Mouse (Mus musculus): ENCODE data around the gene Tfcp2l1. TPM values are rescaled to one million over a fixed set of nuclear protein-coding genes. Genes with fewer than 3 reads are reported as not detected.

Gene Tfcp2l1
- total and polyA plus RNA-seq, 3 experiments, result not detected

- no peak for DNase-seq (ENCODE audit: low read depth, low spot score)
- Histone ChIP-seq H3K36me3 (ENCODE audit: control insufficient read depth in 1 of 2, insufficient read depth in 2 of 2, low read length in 2 of 2) (no peaks in the 10 kb centered on the region), H3K9me3 (replicated peaks; ENCODE audit: insufficient read depth, low read length) (no peaks in the 10 kb centered on the region), H3K4me3 (ENCODE audit: control insufficient read depth in 1 of 2, insufficient read depth in 1 of 2, low read depth in 2 of 2, low read length in 2 of 2) (no peak overlapping the region), H3K79me2 (ENCODE audit: control insufficient read depth, insufficient read depth, low read length, poor library complexity) (no peaks in the 10 kb centered on the region), H3K27me3 (ENCODE audit: control insufficient read depth in 1 of 2, insufficient read depth in 2 of 2, low read length in 2 of 2) (no peaks in the 10 kb centered on the region), H3K4me1 (ENCODE audit: control insufficient read depth in 1 of 2, insufficient read depth in 2 of 2, low read length in 2 of 2) (no peaks in the 10 kb centered on the region), H3K27ac (ENCODE audit: control insufficient read depth, low read depth, low read length) (no peak overlapping the region), H3K9ac (ENCODE audit: control insufficient read depth, low read depth, low read length, poor library complexity, severe bottlenecking) (no peak overlapping the region)
- no peak for TF ChIP-seq CHD1 (IDR thresholded peaks at IDR 0.05; ENCODE audit: low read depth, low read length)
- TF ChIP-seq USF2 (IDR thresholded peaks at IDR 0.05; ENCODE audit: borderline replicate concordance in 1 of 2, insufficient read depth in 1 of 2, low read depth in 1 of 2, low read length in 2 of 2), result no peak
- no peak for TF ChIP-seq POLR2A (IDR thresholded peaks at IDR 0.05; ENCODE audit: control insufficient read depth in 1 of 2, insufficient read depth in 1 of 2, low read depth in 1 of 2, low read length in 2 of 2, poor library complexity in 1 of 2)
- TF ChIP-seq RAD21 (IDR thresholded peaks at IDR 0.05; ENCODE audit: low read depth, low read length), result no peak
- TF ChIP-seq ZKSCAN1 (IDR thresholded peaks at IDR 0.05; ENCODE audit: low read depth, low read length), result no peak
- no peak for TF ChIP-seq ETS1 (IDR thresholded peaks at IDR 0.05; ENCODE audit: low read depth, low read length)
- TF ChIP-seq CTCF (IDR thresholded peaks at IDR 0.05 in 2 of 3, conservative IDR thresholded peaks at IDR 0.05 in 1 of 3; ENCODE audit: control insufficient read depth in 1 of 3, insufficient read depth in 1 of 3, low read depth in 2 of 3, low read length in 3 of 3, poor library complexity in 1 of 3, severe bottlenecking in 1 of 3), result no peak
- no peak for TF ChIP-seq ZC3H11A (IDR thresholded peaks at IDR 0.05; ENCODE audit: low read depth, low read length)
- no peak for TF ChIP-seq POLR2AphosphoS2 (IDR thresholded peaks at IDR 0.05; ENCODE audit: low read length)
- no peak for TF ChIP-seq MAZ (IDR thresholded peaks at IDR 0.05; ENCODE audit: low read depth, low read length)
- no peak for TF ChIP-seq GABPA (IDR thresholded peaks at IDR 0.05; ENCODE audit: low read depth, low read length)
- TF ChIP-seq GATA1 (IDR thresholded peaks at IDR 0.05; ENCODE audit: low read depth, low read length), result no peak
- TF ChIP-seq RCOR1 (IDR thresholded peaks at IDR 0.05; ENCODE audit: low read depth, low read length), result no peak
- no peak for TF ChIP-seq HCFC1 (IDR thresholded peaks at IDR 0.05; ENCODE audit: low read depth, low read length)
- no peak for TF ChIP-seq ZNF384 (IDR thresholded peaks at IDR 0.05; ENCODE audit: low read depth, low read length)
- TF ChIP-seq MXI1 (IDR thresholded peaks at IDR 0.05; ENCODE audit: low read depth, low read length), result no peak
- no peak for TF ChIP-seq CHD2 (IDR thresholded peaks at IDR 0.05; ENCODE audit: low read length)
- TF ChIP-seq MEF2A (IDR thresholded peaks at IDR 0.05; ENCODE audit: extremely low read depth, insufficient replicate concordance, low read depth, low read length, poor library complexity, severe bottlenecking), result no peak
- no peak for TF ChIP-seq BHLHE40 (IDR thresholded peaks at IDR 0.05; ENCODE audit: borderline replicate concordance, low read depth, low read length)
Observed at GRCm38 (mm10) chr1:118683686-118684085, 55.9 kb downstream of the Tfcp2l1 start.

GRCm38 (mm10) chr1:118687726-118688125 is 60.0 kb downstream of the Tfcp2l1 start:
- Histone ChIP-seq H3K36me3 (ENCODE audit: control insufficient read depth in 1 of 2, insufficient read depth in 2 of 2, low read length in 2 of 2) (no peaks in the 10 kb centered on the region), H3K27me3 (ENCODE audit: control insufficient read depth in 1 of 2, insufficient read depth in 2 of 2, low read length in 2 of 2) (no peaks in the 10 kb centered on the region), H3K9ac (ENCODE audit: control insufficient read depth, low read depth, low read length, poor library complexity, severe bottlenecking) (no peak overlapping the region), H3K27ac (ENCODE audit: control insufficient read depth, low read depth, low read length) (no peak overlapping the region), H3K4me3 (ENCODE audit: control insufficient read depth in 1 of 2, insufficient read depth in 1 of 2, low read depth in 2 of 2, low read length in 2 of 2) (no peak overlapping the region), H3K79me2 (ENCODE audit: control insufficient read depth, insufficient read depth, low read length, poor library complexity) (no peaks in the 10 kb centered on the region), H3K9me3 (replicated peaks; ENCODE audit: insufficient read depth, low read length) (no peaks in the 10 kb centered on the region), H3K4me1 (ENCODE audit: control insufficient read depth in 1 of 2, insufficient read depth in 2 of 2, low read length in 2 of 2) (no peaks in the 10 kb centered on the region)
- TF ChIP-seq NELFE (IDR thresholded peaks at IDR 0.05; ENCODE audit: low read depth, low read length) (no peak), POLR2AphosphoS5 (IDR thresholded peaks at IDR 0.05; ENCODE audit: borderline replicate concordance, low read depth, low read length) (no peak), EP300 (IDR thresholded peaks at IDR 0.05; ENCODE audit: low read depth in 1 of 2, low read length in 2 of 2) (no peak), TCF12 (IDR thresholded peaks at IDR 0.05; ENCODE audit: low read depth, low read length) (no peak), MYC (IDR thresholded peaks at IDR 0.05; ENCODE audit: low read depth, low read length) (no peak), MYB (IDR thresholded peaks at IDR 0.05; ENCODE audit: low read depth, low read length) (no peak), CTCF (IDR thresholded peaks at IDR 0.05 in 2 of 3, conservative IDR thresholded peaks at IDR 0.05 in 1 of 3; ENCODE audit: control insufficient read depth in 1 of 3, insufficient read depth in 1 of 3, low read depth in 2 of 3, low read length in 3 of 3, poor library complexity in 1 of 3, severe bottlenecking in 1 of 3) (no peak)
- no peak for DNase-seq (ENCODE audit: low read depth, low spot score)

Measured in MEL (cell line).